Mouse (Mus musculus): Measurements from ENCODE around the gene Adap1. TPM values are rescaled to one million over a fixed set of nuclear protein-coding genes. Genes with fewer than 3 reads are reported as not detected.

The Adap1 gene
- total RNA-seq (2022), result 1 to 10 TPM; 2.1 to 4.2 (median 2.9) TPM

- DNase-seq (ENCODE audit: low spot score), result no peak
Measured at GRCm38 (mm10) chr5:139325395-139325966, at the start of gene Adap1. Gene Adap1 (minus strand): TSS chr5:139325622.

GRCm38 (mm10) chr5:139374841-139375240 is 49.4 kb upstream of the Adap1 start:
- no peak for DNase-seq (ENCODE audit: low spot score)

- DNase-seq (ENCODE audit: low spot score), result no peak
Measured at GRCm38 (mm10) chr5:139373889-139374444, 48.5 kb upstream of the Adap1 start.

DNA sequence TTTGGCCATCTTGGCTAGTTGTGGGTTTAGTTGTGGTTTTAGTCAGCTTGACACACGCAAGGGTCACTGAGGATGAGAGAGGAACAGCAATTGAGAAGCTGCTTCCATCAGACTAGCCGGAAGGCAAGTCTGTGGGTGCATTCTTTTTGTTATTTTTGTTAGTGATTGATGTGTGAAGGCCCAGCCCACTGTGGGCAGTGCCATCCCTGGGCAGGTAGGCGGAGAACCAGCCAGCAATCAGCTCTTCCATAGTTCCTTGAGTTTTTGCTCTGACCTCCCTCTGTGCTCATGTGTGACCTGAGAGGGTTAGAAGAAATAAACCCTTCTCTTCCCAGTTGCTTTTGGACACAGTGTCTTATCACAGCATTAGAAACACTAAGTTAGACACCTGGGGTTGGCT is 47.7 kb upstream of the Adap1 start:
- DNase-seq (ENCODE audit: low spot score), result no peak

GRCm38 (mm10) chr5:139371631-139372401 is 46.4 kb upstream of the Adap1 start:
- peak; percentile 93 for DNase-seq (ENCODE audit: low spot score)

GRCm38 (mm10) chr5:139371118-139371517 is 45.7 kb upstream of the Adap1 start:
- DNase-seq (ENCODE audit: low spot score), result no peak

DNA sequence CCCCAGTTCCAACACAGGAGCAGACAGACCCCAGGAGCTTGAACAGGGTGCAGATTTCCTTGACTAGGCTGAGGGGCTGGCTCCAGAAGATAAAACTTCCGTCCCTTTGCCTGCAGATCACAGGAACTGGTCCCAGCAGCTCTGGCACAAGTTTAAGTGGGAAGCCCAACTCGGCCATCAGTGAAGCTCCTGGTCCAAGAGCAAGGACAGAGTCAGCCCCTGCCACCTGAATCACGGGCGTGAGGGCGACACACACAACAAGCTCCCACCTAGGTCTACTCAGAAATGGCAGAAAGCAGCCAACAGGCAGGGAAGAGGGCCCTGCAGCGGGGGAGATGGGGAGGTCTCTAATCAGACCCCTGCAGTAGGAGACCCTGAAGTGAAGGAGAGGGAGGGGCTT is 44.9 kb upstream of the Adap1 start:
- no peak for DNase-seq (ENCODE audit: low spot score)

DNA sequence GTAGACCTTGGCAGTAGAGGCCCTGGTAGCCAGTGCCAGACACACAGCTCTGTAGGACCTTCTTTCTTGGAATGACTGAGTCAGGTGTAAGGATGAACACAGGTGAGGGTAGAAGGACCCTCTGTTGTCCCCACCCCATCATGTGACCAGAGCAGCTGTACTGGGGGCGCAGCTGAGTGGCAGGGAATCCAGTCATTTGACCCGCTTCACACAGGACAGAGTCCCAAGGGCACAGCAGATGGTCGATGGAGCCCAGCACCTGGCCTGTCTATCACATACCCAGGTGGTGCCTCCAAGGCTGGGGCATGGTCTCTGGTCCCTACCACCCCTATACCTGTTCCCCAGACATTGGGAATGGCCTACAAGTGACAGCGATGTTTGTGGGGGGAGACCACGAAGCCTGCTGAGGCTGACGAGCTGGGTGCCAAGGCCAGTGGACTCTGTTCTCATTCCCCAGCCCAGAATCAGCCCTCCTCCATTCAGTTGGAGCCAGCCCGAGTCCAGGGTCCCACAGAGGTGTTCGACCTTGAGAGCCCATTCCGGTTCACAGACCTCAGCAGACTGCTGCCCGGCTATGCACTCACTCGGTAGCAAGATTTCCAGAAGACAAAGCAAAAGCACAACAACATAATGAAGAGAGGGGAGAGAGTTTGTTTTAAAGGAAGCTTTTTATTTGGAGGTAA is 43.4 kb upstream of the Adap1 start:
- DNase-seq (ENCODE audit: low spot score), result no peak

DNA sequence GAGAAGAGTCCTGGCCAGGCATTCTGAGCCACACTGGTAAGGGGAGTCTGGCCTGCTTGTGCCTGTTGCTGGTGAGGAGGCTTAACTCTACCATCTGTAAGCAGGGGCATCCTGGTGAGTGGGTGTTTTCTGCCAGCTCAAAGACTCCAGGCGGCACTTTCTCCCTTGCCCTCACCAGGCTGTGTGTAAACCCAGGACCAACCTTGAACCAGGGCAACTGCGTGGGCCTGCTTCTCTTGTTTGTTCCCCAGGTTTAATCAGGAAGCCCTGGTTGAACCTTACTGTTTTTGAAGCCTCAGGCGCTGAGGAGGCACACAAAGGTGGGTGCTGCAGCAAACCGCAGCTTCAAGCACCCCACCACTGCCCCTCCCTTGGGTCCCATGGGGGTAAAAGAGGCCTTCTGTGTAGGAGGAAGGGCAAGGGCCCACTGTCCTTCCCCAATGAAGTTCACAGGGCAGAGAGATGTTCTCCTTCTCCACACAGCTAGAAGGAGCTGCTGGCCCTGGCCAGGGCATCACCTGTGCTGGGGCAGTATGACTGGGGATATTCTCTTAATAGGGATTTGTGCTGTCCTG is 42.5 kb upstream of the Adap1 start:
- no peak for DNase-seq (ENCODE audit: low spot score)

DNA sequence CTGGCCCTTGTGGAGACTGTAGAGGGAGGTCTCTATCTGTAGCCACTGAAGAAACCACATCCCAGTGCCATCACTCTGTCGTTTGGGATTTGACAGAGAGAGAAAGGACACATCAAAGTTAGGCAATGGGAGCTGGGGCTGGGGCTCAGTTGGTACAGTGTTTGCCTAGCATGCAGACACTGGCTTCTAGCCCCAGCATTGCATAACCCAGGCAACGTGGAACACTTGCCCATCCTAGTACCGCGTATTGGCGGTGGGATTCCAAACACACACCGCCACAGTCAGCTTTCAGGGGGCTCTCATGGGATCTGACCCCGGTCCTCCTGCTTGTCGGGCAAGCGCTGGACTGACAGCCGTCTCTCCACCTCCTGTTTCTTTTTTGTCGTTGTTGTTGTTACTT is 41.1 kb upstream of the Adap1 start:
- DNase-seq (ENCODE audit: low spot score), result no peak

DNA sequence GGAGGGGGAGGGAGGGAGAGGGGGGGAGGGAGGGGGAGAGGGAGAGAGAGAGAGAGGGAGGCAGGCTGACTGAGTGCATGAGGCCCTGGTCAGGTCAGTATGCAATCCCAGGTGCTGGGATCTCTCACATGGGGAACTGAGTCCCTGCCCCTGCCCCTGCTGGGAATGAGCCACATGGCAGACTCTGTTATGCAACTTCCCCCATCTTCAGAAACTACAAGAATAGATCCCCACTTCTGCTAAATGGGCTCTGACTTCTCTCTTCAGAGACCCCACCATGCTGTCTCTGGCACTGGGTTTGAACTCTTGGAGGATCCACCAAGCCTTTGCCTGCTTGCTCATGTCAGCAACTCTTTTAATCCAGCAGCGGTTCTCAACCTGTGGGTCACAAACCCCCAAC is 40.4 kb upstream of the Adap1 start:
- DNase-seq (ENCODE audit: low spot score), result no peak

DNA sequence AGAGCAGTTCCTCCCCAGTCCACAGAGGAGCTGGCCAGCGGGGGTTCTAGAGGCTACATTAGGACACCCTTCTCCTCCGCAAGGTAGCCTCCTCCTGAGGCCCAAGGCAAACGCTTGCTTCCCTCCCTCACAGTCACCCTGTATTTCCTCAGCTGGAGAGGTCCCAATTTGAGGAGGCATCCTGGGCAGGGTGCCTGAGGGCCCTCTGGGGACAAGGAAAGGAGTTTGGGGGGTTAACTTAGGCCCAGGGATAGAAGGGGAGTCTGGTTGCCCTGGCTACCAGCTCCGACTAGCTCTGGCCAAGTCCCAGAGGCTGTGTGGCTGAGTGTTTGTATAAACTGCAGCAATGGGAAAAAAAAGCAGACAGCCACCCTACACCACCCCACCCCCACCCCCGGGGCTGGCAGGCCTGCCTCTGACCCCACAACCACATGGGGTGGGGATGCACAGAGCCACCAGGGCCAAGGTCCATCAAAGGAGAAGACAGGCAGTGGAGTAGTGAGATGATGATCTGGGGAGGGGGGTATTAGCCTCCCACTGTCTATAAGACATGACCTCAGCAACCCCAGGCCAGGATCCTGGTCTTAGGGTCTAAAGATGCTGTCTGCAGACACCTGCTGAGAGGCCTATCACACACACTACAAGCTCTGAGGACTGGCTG is 39.6 kb upstream of the Adap1 start:
- no peak for DNase-seq (ENCODE audit: low spot score)

DNA sequence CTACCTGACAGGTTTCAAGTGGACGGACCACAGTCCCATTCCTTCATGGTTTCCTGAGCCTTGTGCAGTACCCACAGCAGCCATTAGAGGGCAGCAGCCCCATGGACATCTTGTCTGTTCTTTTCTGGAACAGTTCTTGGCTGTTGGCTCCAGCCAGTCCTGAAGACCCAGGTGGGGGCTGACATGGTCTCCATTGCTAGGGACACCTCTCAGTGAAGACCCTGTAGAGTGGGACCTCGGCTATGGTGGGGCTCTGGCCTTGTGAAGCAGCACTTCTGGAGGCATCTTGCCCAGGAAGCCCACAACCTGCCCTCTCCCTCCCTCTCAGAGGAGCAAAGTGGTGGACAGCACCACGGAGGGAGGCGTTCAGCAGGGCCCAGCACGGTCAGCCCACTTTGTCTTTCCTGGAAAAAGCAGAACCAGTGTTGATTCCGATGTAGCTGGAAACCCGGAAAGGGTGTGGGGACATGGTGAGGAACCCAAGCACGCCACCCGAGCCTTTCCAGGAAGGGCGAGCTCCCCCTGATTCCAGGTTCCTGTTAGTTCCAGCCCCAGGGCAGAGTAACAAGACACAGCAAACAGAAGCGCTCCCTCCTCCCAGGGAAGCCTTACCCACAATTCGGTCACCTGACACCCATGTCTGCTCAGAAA is 39.0 kb upstream of the Adap1 start:
- DNase-seq (ENCODE audit: low spot score), result peak; percentile 92

DNA sequence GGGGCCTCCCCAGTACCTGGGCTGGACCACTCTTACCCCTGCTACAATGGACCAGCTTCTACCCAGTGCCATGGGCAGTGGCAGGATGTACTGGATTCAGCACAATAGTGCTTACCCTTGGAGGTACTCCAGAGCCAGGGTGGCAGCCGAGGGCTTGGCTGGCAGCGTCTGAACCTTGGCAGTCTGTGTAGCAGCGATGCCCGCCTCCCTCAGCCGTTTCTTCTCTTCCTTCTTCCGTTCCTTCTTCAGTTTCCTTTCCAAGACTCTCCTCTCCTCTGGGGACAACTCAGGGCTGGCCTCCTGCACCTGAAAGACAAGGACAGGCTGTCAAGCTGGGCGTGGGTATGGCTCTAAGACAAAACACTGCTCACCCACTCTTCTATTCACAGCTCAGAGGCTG is 38.4 kb upstream of the Adap1 start:
- DNase-seq (ENCODE audit: low spot score), result no peak

DNA sequence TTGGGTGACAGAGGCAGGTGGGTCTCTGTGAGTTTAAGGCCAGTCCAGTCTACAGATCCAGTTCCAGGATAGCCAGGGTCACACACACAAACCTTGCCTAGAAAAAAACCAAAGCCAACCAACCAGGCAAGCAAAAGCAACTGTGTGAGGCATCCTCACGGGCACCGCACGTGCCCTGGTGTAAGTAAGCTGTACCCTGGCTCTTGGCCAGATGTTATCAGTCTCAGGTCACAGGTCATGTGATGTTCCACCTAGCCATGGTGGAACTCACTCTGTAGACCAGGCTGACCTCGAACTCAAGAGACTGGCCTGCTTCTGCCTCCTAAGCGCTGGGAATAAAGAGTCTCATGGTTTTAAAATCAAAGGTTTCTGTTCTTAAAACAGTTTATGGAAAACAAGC is 33.8 kb upstream of the Adap1 start:
- no peak for DNase-seq (ENCODE audit: low spot score)

- no peak for DNase-seq (ENCODE audit: low spot score)
Measured at GRCm38 (mm10) chr5:139358653-139359052, 33.2 kb upstream of the Adap1 start.

DNA sequence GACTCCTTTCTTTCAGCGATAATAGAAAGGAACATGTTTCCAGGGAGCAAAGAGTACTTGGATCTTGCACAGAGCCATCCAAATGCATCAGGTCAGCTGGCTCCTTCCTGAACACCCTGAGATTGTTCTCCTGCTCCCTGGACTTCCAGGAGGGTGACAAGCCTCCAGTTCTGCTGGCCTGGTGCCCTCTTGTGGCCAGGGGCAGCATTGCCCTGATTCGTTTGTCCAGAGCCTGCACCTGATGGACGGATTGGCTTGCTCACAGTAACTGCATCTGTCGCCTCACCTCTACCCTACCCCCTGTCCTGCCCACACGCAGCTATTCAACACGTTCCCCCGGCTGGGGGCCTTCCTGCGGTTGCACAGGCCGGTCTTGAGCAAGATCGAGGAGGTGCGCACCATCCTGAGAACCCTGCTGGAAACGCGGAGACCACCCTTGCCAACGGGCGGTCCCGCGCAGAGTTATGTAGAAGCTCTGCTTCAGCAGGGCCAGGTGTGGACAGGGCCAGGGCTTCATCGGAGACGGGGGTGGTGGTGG is 29.9 kb upstream of the Adap1 start:
- DNase-seq (ENCODE audit: low spot score), result peak; percentile 71

DNA sequence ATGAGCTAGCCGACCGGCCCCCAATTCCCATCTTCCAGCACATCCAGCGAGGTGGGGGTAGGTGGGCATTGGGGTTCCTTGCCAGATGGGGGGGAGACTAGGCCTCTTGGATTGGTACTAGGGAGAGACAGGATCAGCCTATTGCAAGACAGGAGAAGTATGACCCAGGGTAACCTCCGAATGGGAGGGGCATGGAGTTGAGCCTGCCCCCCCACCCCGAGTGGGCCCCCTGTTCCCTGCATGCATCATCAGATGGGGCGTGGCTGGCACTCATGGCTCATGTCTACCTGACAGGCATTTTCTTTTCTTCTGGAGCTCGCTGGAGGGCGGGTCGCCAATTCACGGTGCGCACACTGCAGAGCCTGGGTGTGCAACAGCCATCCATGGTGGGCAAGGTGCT is 28.5 kb upstream of the Adap1 start:
- DNase-seq (ENCODE audit: low spot score), result no peak

- no peak for DNase-seq (ENCODE audit: low spot score)
Measured at GRCm38 (mm10) chr5:139353496-139353895, 28.1 kb upstream of the Adap1 start.

- DNase-seq (ENCODE audit: low spot score), result no peak
Measured at GRCm38 (mm10) chr5:139352317-139352716, 26.9 kb upstream of the Adap1 start, which contains the start of gene Cyp2w1. Gene Cyp2w1 (plus strand): TSS chr5:139352617.

GRCm38 (mm10) chr5:139351628-139352027 is 26.2 kb upstream of the Adap1 start:
- no peak for DNase-seq (ENCODE audit: low spot score)

Measured in heart, adult 8-10 months (tissue).